Mouse (Mus musculus): ENCODE results near the gene Nf2.

DNA sequence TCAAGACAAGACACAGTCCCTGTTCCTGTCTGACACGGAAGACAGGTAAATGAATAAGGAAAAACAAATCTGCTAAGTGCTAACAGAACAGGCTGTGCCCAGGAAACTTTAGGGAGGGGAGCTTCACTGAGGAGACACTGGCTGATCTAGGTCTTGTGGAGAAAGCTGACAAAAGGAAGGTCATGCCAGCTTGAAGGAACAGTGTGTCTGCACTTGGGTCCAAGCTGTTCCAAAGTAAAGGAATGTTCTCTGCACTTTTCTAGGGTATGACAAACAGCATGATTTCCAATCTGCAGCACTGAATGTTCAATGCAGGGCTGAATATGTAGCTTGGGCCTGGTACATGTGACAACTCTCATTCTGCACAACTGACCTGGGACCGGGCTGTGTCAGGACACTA, 21.4 kb downstream of the Nf2 start:
- no peak for TF ChIP-seq CTCF (IDR thresholded peaks at IDR 0.05; ENCODE audit: extremely low read depth, insufficient read depth, insufficient read length, insufficient replicate concordance)
- no peak for TF ChIP-seq POLR2A (IDR thresholded peaks at IDR 0.05; ENCODE audit: low read depth, low read length)
